Mouse (Mus musculus) intestine, postnatal 0 days (tissue): ENCODE data around the gene Lpgat1. TPM values are rescaled to one million over a fixed set of nuclear protein-coding genes. Genes with fewer than 3 reads are reported as not detected.

Experiments
- ATAC-seq: fragments of 200-750 bp; cut with Nextera tagmentation; 2 replicates; pipeline ENCODE4 v1.8.0; 2017; ENCODE audit warnings: mild to moderate bottlenecking, moderate TSS enrichment, moderate library complexity
- H3K27ac ChIP-seq: fragments of 300-500 bp; sonication (generic); 2 replicates; pipeline ENCODE4 v1.5.1; 2014; ENCODE audit warnings: mild to moderate bottlenecking, low read depth, low read length, moderate library complexity
- H3K27me3 ChIP-seq: fragments of 300-500 bp; sonication (generic); replicated peaks from 2 replicates; pipeline ENCODE4 v1.6.1; 2014; ENCODE audit warnings: low read length, mixed read lengths; ENCODE audit not compliant: control insufficient read depth, insufficient read depth
- H3K36me3 ChIP-seq: fragments of 300-500 bp; sonication (generic); 2 replicates; pipeline ENCODE4 v1.6.1; 2014; ENCODE audit warnings: mild to moderate bottlenecking, moderate library complexity; ENCODE audit not compliant: control insufficient read depth, insufficient read depth
- H3K4me1 ChIP-seq: fragments of 300-500 bp; sonication (generic); replicated peaks from 2 replicates; pipeline ENCODE4 v1.6.1; 2014; ENCODE audit warnings: antibody characterized with exemption, low read length, mixed read lengths; ENCODE audit not compliant: control insufficient read depth, insufficient read depth
- H3K4me2 ChIP-seq: fragments of 300-500 bp; sonication (generic); replicated peaks from 2 replicates; pipeline ENCODE4 v1.6.1; 2014; ENCODE audit warnings: low read depth, mild to moderate bottlenecking, moderate library complexity
- H3K4me3 ChIP-seq: fragments of 300-500 bp; sonication (generic); 2 replicates; pipeline ENCODE4 v1.5.1; 2014; ENCODE audit warnings: low read depth, low read length
- H3K9ac ChIP-seq: fragments of 300-500 bp; sonication (generic); 2 replicates; pipeline ENCODE4 v1.6.1; 2014; ENCODE audit warnings: mild to moderate bottlenecking, low read depth, low read length
- H3K9me3 ChIP-seq: fragments of 300-500 bp; sonication (generic); 2 replicates; pipeline ENCODE4 v1.6.1; 2016; ENCODE audit warnings: mixed run types; ENCODE audit not compliant: control insufficient read depth
- CTCF ChIP-seq: sonication (generic); IDR thresholded peaks from 2 replicates; pipeline ENCODE4 v1.5.1; 2016; ENCODE audit warnings: low read depth, mild to moderate bottlenecking, control low read depth, antibody characterized with exemption, moderate library complexity
- WGBS: fragments of 180-500 bp; shearing (Covaris S2); extraction: QIAGEN DNeasy Blood & Tissue Kit; methylation state at CpG from one replicate; pipeline ENCODE4 v1.1.7; 2014; 5-methylcytosine and 5-hydroxymethylcytosine counted together
- polyA plus RNA-seq: library from polyadenylated mRNA; unstranded; fragments of >200 nt; fragmentation: Nextera tagmentation; extraction: Ambion mirVana; gene quantifications from 2 replicates; pipeline ENCODE4 v1.2.1, GENCODE M21; 2015

The Lpgat1 gene
- 135 and 138 TPM in 2 replicates for polyA plus RNA-seq

DNA sequence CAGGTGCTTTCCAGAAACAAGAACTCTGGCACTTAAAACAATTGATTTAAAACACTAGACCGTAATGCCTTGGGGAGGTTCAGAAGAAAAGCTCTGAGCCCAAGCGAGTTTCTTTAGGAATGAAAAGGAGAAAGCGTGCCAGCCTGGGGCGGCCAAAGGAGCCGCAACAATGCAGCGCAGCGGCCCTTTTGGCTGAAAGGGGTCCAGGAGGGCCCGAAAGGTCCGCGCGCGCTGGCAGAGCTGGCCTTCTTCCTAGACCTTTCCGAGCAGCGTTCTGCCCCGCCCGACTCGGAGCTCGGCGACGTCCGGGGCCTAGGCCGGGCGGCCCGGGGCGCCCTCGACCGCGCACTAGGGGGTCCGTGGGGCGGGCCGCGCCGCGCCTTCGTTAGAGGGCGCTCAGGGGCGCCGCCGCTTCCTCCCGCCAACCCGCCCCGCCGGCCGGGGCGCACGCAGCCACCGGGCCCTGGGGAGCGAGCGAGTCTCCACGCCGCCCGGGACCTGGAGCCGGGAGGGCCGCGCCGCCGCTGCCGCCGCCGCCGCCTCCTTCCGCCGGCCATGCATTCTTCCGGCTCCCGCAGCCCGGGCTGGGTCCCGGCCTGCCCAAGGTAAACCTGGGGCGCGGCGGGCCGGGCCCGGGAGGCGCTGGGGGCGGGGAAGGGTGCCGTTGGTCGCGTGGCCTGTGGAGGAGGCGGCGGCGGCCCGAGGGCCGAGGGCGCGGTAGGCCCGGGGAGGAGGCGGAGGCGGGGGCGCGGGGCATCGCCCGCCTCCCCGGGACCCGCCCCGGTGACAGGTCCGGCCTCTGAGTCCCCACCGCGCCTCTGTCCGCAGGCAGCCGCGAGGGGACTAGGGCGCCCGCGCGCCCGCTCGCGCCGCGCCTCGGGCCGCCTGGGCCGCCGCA lies at the start of gene Lpgat1:
Gene Lpgat1 (plus strand): TSS at position 234 of the 898 bp plus-strand sequence.
- Histone ChIP-seq H3K4me1 (no peaks in the 10 kb centered on the region), H3K36me3 (peaks cover 6% of the 10 kb centered on the region; the same call in 1 of the 2 replicates), H3K9me3 (no peaks in the 10 kb centered on the region), H3K4me2 (peak within 1 kb of the TSS; percentile 94), H3K27me3 (no peaks in the 10 kb centered on the region), H3K4me3 (peak within 1 kb of the TSS; percentile 91), H3K27ac (peak within 1 kb of the TSS; percentile 99), H3K9ac (peak within 1 kb of the TSS; percentile 98)
- peak; percentile 38 for TF ChIP-seq CTCF
- ATAC-seq, result peak; percentile 96
- WGBS, result under 1% methylated on average over 40 of the region's 113 CpGs

DNA sequence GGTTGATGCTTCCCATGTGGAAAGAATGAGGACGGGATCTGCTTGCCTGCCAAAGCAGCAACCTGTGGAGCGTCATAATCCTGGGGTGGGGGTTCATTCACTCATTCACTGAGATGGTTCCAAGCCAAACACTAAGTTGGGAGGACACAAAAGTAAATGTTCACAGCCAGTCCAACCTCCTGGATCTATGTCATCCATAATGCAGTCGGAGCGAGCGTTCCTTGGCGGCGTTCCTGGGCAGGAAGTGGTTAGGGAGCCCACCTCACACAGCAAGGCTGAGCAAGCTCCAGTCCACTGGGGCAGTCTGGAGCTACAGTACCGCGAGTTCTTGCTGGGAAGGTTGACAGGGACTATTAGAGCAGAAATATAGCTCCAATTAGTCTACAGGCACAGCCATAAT lies 49.6 kb upstream of the Lpgat1 start:
- H3K27me3 ChIP-seq, result no peaks in the 10 kb centered on the region
- H3K4me1 ChIP-seq, result no peaks in the 10 kb centered on the region; the same call in 1 of the 2 replicates
- WGBS, result 62% methylated on average over 9 of the region's 9 CpGs
- H3K4me3 ChIP-seq, result no peak overlapping the region
- H3K9me3 ChIP-seq, result no peaks in the 10 kb centered on the region
- no peak for ATAC-seq
- H3K36me3 ChIP-seq, result no peaks in the 10 kb centered on the region
- TF ChIP-seq CTCF, result no peak
- H3K9ac ChIP-seq, result no peak overlapping the region
- no peak overlapping the region for H3K4me2 ChIP-seq
- no peak overlapping the region for H3K27ac ChIP-seq

DNA sequence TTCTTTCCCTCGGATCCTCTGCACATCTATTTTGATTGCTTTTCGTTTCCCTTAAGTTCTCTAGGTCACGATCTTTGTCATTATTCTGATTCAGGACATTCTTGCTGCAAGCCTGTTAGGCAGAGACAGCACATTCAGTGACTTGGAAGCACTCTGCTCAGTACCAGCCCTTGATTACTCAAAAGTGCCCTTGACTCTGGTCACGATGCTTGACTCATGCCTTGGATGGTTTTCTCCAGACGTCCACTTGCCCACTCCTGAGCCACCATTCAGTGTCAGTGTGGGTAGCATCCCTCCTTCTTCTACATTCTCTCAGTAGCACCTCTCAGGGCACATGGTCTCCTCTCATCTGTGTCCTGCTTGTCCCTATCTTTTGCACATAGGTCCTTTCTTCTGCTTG lies 43.6 kb upstream of the Lpgat1 start:
- no peak overlapping the region for H3K9ac ChIP-seq
- H3K4me3 ChIP-seq, result no peak overlapping the region
- H3K4me2 ChIP-seq, result no peak overlapping the region
- WGBS, result 84% methylated on average over 5 of the region's 5 CpGs
- no peak overlapping the region for H3K27ac ChIP-seq
- no peaks in the 10 kb centered on the region for H3K27me3 ChIP-seq
- no peaks in the 10 kb centered on the region for H3K36me3 ChIP-seq
- no peaks in the 10 kb centered on the region for H3K4me1 ChIP-seq
- no peak for ATAC-seq
- no peaks in the 10 kb centered on the region for H3K9me3 ChIP-seq
- no peak for TF ChIP-seq CTCF

DNA sequence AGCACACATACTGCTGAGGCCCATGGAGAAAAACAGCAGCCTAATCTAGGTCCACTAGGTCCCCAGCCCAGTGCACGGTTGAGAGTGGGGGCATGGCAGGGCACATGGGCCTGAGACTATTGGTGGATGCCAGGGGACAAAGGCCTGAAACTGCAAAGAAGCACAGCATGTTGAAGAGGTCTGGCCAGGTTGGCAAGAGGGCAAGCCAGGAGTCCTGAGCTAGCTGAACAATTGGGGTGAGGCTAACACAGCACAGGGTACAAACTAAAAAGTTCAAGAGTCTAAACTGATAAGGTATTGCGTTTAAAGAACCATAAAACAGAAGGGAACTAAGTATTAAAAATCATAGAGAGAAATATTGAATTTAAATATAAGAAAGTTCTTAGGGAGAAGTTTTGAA lies 36.0 kb upstream of the Lpgat1 start:
- H3K9ac ChIP-seq, result no peak overlapping the region
- ATAC-seq, result peak; percentile 69
- H3K27me3 ChIP-seq, result no peaks in the 10 kb centered on the region
- WGBS, result 35% methylated on average over 2 of the region's 2 CpGs
- H3K36me3 ChIP-seq, result no peaks in the 10 kb centered on the region
- H3K9me3 ChIP-seq, result 0 out of 2 replicates have a peak, but pooled peaks cover 5% of the 10 kb centered on the region
- no peaks in the 10 kb centered on the region for H3K4me1 ChIP-seq
- no peak for TF ChIP-seq CTCF
- no peak overlapping the region for H3K27ac ChIP-seq
- no peak overlapping the region for H3K4me2 ChIP-seq
- no peak overlapping the region for H3K4me3 ChIP-seq

DNA sequence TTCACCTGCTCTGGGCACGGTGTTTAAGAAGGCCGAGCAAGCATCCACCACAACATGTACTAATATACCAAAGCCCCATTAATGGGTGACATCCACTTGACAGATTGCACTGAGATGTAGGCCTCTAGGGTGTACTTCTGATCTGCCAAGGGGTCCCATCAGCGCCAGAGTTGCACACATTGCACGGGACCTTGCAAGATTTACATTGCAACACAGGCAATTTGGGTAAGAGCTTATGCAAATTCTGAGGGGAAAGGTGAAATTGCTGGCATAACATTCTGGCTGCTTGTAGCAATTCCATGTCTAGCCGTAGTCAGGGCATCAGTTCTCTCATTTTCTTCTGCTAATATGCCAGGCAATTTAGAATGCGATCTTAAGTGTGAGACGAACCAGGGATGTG lies 30.1 kb upstream of the Lpgat1 start:
- ATAC-seq, result no peak
- Histone ChIP-seq H3K27ac (no peak overlapping the region), H3K27me3 (no peaks in the 10 kb centered on the region), H3K4me2 (no peak overlapping the region), H3K4me3 (no peak overlapping the region), H3K4me1 (no peaks in the 10 kb centered on the region), H3K9ac (no peak overlapping the region), H3K36me3 (no peaks in the 10 kb centered on the region), H3K9me3 (0 out of 2 replicates have a peak, but pooled peaks cover 5% of the 10 kb centered on the region)
- TF ChIP-seq CTCF, result no peak
- 90% methylated on average over 7 of the region's 7 CpGs for WGBS

DNA sequence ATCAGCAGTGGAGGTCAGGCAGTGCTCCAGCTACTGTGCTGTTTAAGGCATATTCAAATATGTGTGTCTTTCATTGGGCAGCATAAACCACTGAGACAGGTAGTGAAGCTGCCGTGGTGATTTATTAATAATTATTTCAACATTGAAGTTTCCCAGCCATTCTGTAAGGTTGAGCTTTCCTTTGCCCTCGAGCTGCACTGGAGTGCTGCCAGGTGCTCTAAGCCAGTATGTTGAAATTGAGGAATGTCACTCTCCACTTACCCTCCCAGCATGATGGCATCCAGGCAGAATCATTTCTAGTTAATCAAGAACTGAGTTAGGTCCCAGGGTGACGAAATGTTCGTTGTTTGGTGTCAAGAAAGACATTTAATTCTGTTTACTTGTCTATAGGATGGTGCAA lies 24.4 kb upstream of the Lpgat1 start:
- no peaks in the 10 kb centered on the region for H3K27me3 ChIP-seq
- ATAC-seq, result no peak
- H3K36me3 ChIP-seq, result no peaks in the 10 kb centered on the region
- WGBS, result 41% methylated on average over 4 of the region's 4 CpGs
- no peak overlapping the region for H3K4me3 ChIP-seq
- no peaks in the 10 kb centered on the region for H3K4me1 ChIP-seq
- no peak overlapping the region for H3K27ac ChIP-seq
- H3K4me2 ChIP-seq, result no peak overlapping the region
- no peak for TF ChIP-seq CTCF
- no peaks in the 10 kb centered on the region for H3K9me3 ChIP-seq
- no peak overlapping the region for H3K9ac ChIP-seq
